Mouse (Mus musculus): ENCODE measurements around the gene Gm8094.
"Not testable (repeated sequence)": the region's sequence is repeated elsewhere in the genome, so short reads cannot be mapped to it uniquely, and the experiment has no call there.

The Gm8094 gene

DNA sequence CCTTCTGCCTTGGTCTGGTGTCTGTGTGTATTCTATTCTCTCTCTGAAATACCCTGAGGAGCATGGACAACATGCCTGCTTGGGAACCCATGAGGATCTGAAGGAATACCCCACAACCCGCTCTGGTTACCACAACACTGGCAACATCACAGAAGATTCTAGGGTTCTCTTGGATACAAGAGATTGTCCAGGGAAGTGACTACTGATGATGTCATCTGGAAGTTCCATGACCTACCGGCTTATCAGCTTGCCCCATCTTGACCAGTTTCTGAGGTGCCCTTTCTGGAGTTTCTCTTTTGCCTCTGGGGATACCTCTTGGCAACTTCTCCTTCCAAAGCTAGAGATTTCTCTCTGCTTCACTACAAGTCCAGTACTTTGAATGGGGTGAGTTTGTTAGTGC is at the start of gene Gm8094:
Gene Gm8094 (minus strand): TSS at position 101 of the 400 bp plus-strand sequence.
- DNase-seq = not testable (repeated sequence)

GRCm38 (mm10) chr14:43119673-43120072 is 43.2 kb upstream of the Gm8094 start:
- DNase-seq = not testable (repeated sequence)

GRCm38 (mm10) chr14:43100301-43100700 is 23.9 kb upstream of the Gm8094 start, which contains the start of gene Gm8104:
TSS of gene Gm8104 (plus strand) at chr14:43100601.
- not testable (repeated sequence) for DNase-seq

- DNase-seq = not testable (repeated sequence)
These were observed 12.9 kb upstream of the Gm8094 start for GRCm38 (mm10) chr14:43089103-43089919.

DNA sequence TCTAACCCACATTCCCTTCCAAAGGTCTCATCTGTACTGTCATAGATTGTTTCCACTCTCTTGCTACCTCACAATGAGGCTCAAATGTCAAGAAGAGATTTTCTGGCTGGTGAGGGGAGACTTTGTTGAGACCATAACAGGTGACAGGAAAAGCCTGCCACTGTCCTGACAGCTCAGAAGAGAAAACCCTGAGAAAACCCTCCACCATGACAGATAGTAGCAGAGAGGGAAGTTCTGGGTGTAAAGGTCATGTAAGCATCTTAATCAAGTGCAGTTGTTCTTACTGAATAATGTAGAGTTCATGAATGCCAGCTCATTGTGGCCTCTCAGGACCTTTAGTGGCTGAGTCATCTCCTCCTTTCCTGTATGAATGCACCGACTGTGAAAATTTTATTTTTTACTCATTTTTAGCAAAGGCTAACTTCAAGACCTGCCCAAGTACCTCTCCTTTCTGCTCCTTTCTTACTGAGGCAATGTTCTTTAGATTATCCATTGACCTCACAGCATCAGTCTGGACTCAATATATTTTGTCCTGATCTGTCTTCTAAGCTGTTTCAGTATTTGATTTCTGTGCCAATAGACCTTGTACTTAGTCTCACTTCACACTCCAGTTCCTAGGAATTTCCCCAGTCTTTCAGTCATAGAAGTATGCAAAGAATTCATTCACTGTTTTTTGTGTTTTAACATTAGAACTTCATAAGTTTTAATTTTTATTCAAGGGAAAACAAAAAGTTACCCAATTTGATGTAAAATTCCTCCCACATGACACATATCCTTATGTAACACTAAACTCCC is 8.7 kb upstream of the Gm8094 start:
- not testable (repeated sequence) for DNase-seq

- not testable (repeated sequence) for DNase-seq
These were observed 16.3 kb downstream of the Gm8094 start for GRCm38 (mm10) chr14:43060179-43060578.

DNA sequence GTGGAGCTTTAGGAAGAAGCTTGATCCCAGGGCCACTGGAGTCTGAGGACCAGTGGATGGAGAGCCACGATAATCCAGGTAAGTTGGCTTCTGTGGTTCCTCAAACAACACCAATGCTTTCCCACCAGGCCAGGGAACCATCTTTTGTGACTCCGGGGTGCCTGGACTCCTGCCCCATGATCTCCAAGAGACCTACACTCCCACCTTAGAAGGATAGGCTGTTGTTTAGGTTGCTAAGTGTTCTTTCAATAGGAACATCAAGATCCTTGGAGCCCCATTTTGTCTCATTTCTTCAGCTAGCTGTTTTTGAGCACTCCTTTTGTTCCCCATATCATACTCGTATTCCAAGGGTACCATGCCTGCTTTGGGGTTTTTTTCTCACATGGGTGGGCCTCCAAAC is 18.4 kb downstream of the Gm8094 start:
- not testable (repeated sequence) for DNase-seq

Data from cerebellum, postnatal 25 days (tissue).